Mouse (Mus musculus): ENCODE results near the gene Fkrp. TPM values are rescaled to one million over a fixed set of nuclear protein-coding genes. Genes with fewer than 3 reads are reported as not detected.

Gene Fkrp
- 43.6 and 45.3 TPM in 2 replicates for polyA plus RNA-seq (2015; fragmentation: Nextera tagmentation; extraction: Ambion mirVana)

DNA sequence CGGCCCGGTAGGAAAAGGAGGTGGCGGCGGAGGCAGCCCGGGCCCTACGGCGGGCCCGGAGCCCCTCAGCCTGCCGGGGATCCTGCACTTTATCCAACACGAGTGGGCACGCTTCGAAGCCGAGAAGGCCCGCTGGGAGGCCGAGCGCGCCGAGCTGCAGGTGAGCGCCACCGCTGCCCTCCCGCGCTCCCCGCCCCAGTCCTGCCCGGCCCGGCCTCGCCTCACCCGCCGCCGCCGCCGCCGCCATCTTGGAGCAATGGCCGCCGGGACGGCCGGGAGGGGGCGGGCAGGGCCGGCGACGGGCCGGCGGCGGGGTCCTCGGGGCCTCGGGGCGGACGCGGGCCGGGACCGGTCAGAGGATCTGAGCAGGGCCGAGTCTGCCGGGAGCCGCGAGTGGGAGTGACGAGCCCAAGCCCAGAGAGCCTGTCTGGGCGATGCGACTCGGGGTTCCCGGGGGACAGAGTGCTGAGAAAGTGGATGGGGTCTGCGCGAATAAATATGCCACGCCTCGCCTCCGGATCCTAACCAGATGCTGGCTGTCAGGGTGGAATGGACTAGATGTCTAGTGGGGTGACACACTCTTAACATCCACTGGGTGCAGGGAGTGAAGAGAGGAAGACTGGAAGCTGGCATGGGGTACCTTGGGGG is at the start of gene Fkrp:
Gene Fkrp (minus strand): TSS at position 258 of the 648 bp plus-strand sequence.
- peak; percentile 35 for ATAC-seq (ENCODE audit: low FRiP score)
- peaks cover 87% of the 10 kb centered on the region for H3K4me1 ChIP-seq (replicated peaks)
- H3K9me3 ChIP-seq = no peaks in the 10 kb centered on the region
- WGBS = under 1% methylated on average over 32 of the region's 64 CpGs
- H3K27ac ChIP-seq = peak within 1 kb of the TSS; percentile 100
- peak within 1 kb of the TSS; percentile 100 for H3K9ac ChIP-seq
- H3K27me3 ChIP-seq = peaks cover 8% of the 10 kb centered on the region
- peaks cover 4% of the 10 kb centered on the region; the same call in 1 of the 2 replicates for H3K36me3 ChIP-seq
- H3K4me2 ChIP-seq = peak within 1 kb of the TSS; percentile 95
- H3K4me3 ChIP-seq = peak within 1 kb of the TSS; percentile 95

DNA sequence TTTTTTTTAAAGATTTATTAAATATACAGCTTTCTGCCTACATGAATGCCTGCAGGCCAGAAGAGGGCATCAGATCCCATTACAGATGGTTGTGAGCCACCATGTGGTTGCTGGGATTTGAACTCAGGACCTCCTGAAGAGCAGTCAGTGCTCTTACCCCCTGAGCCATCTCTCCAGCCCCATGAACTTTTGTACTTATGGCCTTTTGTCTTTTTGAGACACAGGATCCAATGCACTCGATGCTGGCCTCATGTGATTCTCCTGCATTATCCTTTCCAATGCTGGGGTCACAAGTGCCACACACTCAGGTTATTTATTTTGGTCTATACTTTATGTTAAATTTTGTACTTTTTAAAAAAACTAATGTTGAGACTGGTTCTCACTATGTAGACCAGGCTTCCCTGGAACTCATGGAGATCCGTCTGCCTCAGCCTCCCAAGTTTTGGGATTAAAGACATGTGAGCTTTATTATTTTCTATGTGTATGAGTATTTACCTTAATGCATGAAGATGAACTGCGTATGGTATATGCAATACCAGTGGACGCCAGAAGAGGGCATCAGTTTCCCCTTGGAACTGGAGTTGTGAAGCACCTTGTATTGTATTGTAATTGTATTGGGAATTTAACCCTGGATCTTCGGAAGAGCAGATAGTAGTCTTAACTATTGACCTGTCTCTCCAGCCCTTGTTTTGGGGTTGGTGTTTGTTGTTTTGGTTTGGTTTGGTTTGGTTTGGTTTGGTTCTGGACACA is 43.5 kb upstream of the Fkrp start:
- no peaks in the 10 kb centered on the region for H3K4me1 ChIP-seq (replicated peaks)
- no peak for ATAC-seq (ENCODE audit: low FRiP score)
- no peak overlapping the region for H3K4me3 ChIP-seq
- no peak overlapping the region for H3K27ac ChIP-seq
- H3K9ac ChIP-seq = no peak overlapping the region
- WGBS = 28% methylated on average over 5 of the region's 5 CpGs
- H3K27me3 ChIP-seq = no peaks in the 10 kb centered on the region
- H3K9me3 ChIP-seq = no peaks in the 10 kb centered on the region
- peaks cover 48% of the 10 kb centered on the region for H3K36me3 ChIP-seq
- no peak overlapping the region for H3K4me2 ChIP-seq

DNA sequence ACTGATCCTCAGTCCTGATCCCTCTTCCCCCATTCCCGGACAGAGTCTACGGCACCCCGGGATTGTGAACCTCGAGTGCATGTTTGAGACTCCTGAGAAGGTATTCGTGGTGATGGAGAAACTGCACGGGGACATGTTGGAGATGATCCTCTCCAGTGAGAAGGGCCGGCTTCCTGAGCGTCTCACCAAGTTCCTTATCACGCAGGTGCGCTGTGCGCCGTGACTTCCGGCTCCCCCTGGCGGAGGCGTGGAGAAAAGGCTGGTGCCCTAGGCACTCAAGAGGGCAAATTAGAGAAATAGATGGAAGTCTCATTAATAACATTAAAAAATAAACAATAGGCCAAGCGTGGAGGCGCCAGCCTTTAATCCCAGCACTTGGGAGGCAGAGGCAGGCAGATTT is 41.8 kb upstream of the Fkrp start:
- Histone ChIP-seq H3K9me3 (no peaks in the 10 kb centered on the region), H3K27ac (no peak overlapping the region), H3K27me3 (no peaks in the 10 kb centered on the region), H3K36me3 (peaks cover 51% of the 10 kb centered on the region), H3K9ac (no peak overlapping the region; the same call in 1 of the 2 replicates), H3K4me3 (no peak overlapping the region), H3K4me1 (replicated peaks) (no peaks in the 10 kb centered on the region), H3K4me2 (no peak overlapping the region)
- no peak for ATAC-seq (ENCODE audit: low FRiP score)
- WGBS = 23% methylated on average over 17 of the region's 17 CpGs

DNA sequence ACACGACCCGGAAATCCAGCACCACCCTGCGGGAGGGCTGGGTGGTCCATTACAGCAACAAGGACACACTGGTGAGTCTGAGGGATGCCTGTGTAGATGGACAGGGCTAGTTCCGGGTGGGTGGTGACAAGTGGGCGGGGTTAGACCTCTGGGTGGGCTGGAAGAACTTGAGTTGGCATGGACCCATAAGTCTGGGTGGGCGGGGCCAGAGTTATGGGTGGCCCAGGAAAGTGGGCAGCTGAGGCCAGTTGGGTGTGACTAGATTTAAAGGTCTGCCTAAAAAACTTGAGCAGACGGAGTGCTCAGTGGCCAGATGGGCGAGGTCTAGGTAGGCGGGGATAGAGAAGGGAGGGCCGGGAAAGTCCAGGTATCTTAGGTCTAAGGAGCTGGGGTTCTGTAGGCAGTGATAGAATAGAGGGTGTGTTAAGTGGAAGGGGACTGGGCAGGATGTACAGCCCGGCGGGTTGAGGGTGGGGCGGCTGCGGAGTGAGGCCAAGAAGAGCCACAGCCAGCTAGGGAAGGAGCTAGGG is 36.8 kb upstream of the Fkrp start:
- Histone ChIP-seq H3K9me3 (no peaks in the 10 kb centered on the region), H3K4me3 (no peak overlapping the region), H3K9ac (no peak overlapping the region), H3K4me2 (no peak overlapping the region), H3K27ac (no peak overlapping the region), H3K4me1 (replicated peaks) (no peaks in the 10 kb centered on the region), H3K36me3 (peaks cover 84% of the 10 kb centered on the region), H3K27me3 (no peaks in the 10 kb centered on the region)
- 91% methylated on average over 14 of the region's 14 CpGs for WGBS
- ATAC-seq (ENCODE audit: low FRiP score) = no peak

DNA sequence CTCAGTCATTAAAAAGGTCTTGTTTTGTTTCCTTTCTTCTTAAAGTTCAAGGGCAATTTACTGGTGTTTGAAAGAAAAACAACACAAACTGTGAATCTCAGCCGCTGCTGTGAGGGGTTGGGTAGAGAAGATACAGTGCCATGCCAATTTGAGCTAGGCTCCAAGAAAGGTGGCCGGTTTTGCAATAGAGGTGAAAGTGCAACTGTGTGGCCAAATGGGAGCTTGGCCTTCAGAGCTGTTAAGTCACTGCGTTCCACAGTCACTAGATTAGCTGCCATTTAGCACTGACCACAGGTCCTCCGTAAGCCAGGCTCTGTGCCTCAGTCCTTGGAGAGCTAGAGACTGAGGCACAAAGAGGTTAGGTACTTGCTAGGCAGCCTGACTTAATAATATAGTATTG is 35.1 kb upstream of the Fkrp start:
- WGBS = 94% methylated on average over 4 of the region's 4 CpGs

DNA sequence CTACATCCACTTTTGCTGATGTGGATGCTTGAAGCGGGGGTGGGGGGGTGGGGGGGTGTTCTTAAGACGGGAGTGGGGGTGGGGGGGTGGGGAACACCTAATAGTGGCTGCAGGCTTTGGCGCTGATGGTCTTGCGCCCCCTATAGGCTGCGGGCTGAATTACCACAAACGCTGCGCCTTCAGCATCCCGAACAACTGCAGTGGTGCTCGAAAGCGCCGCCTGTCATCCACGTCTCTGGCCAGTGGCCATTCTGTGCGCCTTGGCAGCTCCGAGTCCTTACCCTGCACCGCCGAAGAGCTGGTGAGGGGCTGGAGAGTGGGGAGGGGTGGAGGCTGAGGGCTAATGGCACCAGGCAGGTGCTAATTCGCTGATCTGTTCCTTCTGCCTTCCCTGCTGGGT is 32.0 kb upstream of the Fkrp start:
- no peaks in the 10 kb centered on the region for H3K9me3 ChIP-seq
- H3K27me3 ChIP-seq = no peaks in the 10 kb centered on the region
- H3K27ac ChIP-seq = no peak overlapping the region
- peaks cover 36% of the 10 kb centered on the region for H3K36me3 ChIP-seq
- H3K4me2 ChIP-seq = no peak overlapping the region
- no peak overlapping the region for H3K9ac ChIP-seq
- WGBS = 17% methylated on average over 17 of the region's 17 CpGs
- ATAC-seq (ENCODE audit: low FRiP score) = no peak
- peaks cover 22% of the 10 kb centered on the region for H3K4me1 ChIP-seq (replicated peaks)
- H3K4me3 ChIP-seq = no peak overlapping the region

More for the DNA sequence above, 35.1 kb upstream of the Fkrp start:
- Histone ChIP-seq H3K4me3 (no peak overlapping the region), H3K27me3 (no peaks in the 10 kb centered on the region), H3K4me1 (replicated peaks) (no peaks in the 10 kb centered on the region), H3K27ac (no peak overlapping the region), H3K4me2 (no peak overlapping the region), H3K9ac (no peak overlapping the region), H3K9me3 (no peaks in the 10 kb centered on the region), H3K36me3 (peaks cover 66% of the 10 kb centered on the region)
- no peak for ATAC-seq (ENCODE audit: low FRiP score)

DNA sequence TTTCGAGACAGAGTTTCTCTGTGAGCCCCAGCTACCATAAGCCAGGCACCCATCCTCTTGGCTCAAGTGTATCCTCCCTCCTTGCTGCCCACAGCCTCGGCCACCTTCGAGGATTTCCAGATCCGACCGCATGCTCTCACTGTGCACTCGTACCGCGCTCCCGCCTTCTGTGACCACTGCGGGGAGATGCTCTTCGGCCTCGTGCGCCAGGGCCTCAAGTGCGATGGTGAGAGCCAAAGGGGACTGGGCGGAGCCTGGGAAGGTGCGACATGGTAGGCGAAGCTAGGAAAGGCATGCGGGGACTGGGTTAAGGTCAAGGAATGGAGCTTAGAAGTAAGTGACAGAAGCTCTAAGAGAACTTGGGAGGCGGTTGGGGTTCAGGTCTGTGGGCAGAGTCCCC is 31.0 kb upstream of the Fkrp start:
- ATAC-seq (ENCODE audit: low FRiP score) = no peak
- H3K9me3 ChIP-seq = no peaks in the 10 kb centered on the region
- H3K4me3 ChIP-seq = no peak overlapping the region
- H3K27me3 ChIP-seq = no peaks in the 10 kb centered on the region
- peaks cover 28% of the 10 kb centered on the region for H3K36me3 ChIP-seq
- H3K9ac ChIP-seq = no peak overlapping the region
- 89% methylated on average over 19 of the region's 19 CpGs for WGBS
- peaks cover 29% of the 10 kb centered on the region for H3K4me1 ChIP-seq (replicated peaks)
- H3K27ac ChIP-seq = no peak overlapping the region
- H3K4me2 ChIP-seq = no peak overlapping the region

DNA sequence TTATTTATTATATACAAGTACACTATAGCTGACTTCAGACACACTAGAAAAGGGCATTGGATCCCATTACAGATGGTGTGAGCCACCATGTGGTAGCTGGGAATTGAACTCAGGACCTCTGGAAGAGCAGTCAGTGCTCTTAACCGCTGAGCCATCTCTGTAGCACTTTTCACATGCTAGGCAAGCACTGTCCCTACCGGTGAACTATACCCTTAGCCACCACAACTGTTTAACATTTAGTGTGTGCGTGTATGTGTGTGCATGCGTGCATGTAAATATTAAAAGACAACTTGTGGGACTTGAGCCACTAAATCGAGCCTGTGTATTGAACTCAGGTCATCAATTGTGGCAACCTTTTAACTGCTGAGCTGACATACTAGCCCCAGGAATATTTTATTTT is 30.2 kb upstream of the Fkrp start:
- 97% methylated on average over 5 of the region's 5 CpGs for WGBS
- Histone ChIP-seq H3K4me3 (no peak overlapping the region), H3K27me3 (no peaks in the 10 kb centered on the region), H3K9me3 (no peaks in the 10 kb centered on the region), H3K27ac (no peak overlapping the region), H3K4me2 (no peak overlapping the region), H3K4me1 (replicated peaks) (peaks cover 33% of the 10 kb centered on the region), H3K36me3 (peaks cover 24% of the 10 kb centered on the region), H3K9ac (no peak overlapping the region)
- no peak for ATAC-seq (ENCODE audit: low FRiP score)

DNA sequence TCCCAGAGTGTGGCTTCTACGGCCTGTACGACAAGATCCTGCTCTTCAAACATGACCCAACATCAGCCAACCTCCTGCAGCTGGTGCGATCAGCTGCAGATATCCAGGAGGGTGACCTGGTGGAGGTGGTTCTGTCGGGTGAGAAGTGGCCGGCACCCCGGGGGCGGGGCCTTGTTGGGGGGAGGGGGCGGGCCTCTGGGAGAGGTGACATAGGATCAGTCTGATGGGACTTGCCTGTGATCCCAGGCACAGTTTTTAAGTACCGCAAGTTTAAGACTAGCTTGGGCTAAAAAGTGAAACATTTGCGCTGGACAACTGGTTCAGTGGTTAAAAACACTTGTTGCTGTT is 29.3 kb upstream of the Fkrp start:
- peaks cover 28% of the 10 kb centered on the region for H3K36me3 ChIP-seq
- ATAC-seq (ENCODE audit: low FRiP score) = no peak
- WGBS = 43% methylated on average over 10 of the region's 10 CpGs
- H3K4me3 ChIP-seq = 0 out of 2 replicates have a peak overlapping the region, but pooled peaks have one; percentile 15
- H3K4me1 ChIP-seq (replicated peaks) = peaks cover 33% of the 10 kb centered on the region
- peak overlapping the region; percentile 93 for H3K4me2 ChIP-seq
- H3K9me3 ChIP-seq = no peaks in the 10 kb centered on the region
- H3K27ac ChIP-seq = no peak overlapping the region
- H3K9ac ChIP-seq = peak overlapping the region; percentile 53
- H3K27me3 ChIP-seq = no peaks in the 10 kb centered on the region

DNA sequence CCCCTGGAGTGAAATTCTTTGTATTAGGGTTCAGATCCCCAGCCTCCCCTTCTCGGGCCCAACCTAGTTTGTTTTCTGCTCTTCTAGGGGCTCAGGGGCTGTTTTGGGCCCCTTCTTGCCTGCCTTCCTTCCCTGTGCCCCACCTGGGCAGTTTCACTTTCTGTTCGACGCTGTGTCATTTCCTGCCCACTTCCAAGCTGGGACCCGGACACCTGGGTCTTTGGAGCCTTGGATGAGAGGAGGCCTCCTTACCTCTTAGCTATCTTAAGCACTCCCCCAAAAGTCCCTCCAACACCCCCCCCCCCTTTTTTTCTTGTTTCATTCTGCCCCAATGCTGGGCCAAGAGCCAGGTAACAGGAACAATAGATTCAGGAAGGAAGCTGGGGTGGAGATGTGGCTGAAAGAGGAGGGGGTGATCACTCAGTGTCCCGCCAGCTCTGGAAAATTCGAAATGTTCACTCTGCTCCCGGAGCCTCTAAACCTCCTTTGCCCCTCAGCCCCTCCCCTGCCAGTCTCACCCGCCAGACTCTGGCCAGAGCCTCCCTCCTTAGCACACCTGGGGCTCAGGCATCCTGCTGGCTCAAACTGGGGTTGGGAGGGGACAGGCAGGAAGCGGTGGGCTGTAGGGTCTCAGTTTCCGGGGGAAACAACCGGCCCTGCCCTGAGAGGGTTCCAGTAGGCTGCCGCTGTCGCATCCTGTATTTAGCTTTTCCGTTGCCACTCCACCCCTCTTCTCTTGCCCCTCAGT is 28.7 kb upstream of the Fkrp start:
- H3K9ac ChIP-seq = peak overlapping the region; percentile 53

DNA sequence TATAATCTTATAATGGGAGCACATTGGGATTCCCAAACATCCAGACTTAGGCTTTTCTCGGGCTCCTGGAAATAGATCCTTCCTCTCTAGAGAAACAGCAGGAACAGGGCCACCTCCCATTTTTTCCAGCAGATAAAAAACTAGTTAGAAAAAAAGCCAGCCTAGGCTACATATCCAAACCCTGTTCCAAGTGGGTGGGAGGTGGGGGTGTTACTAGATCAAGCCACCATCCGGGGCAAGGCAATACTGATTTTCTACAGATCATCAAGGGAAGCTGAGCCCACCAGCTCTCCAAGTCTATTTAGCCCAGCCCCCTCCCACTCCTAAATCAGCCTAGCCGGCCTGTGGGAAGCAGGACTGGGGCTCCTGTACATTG is 28.2 kb upstream of the Fkrp start:
- no peak for ATAC-seq (ENCODE audit: low FRiP score)
- Histone ChIP-seq H3K9me3 (no peaks in the 10 kb centered on the region), H3K27ac (0 out of 2 replicates have a peak overlapping the region, but pooled peaks have one; percentile 3), H3K4me3 (peak overlapping the region; percentile 8; the same call in 1 of the 2 replicates), H3K4me1 (replicated peaks) (peaks cover 33% of the 10 kb centered on the region), H3K4me2 (peak overlapping the region; percentile 93), H3K9ac (peak overlapping the region; percentile 53; the same call in 1 of the 2 replicates), H3K36me3 (peaks cover 28% of the 10 kb centered on the region), H3K27me3 (no peaks in the 10 kb centered on the region)
- 67% methylated on average over 3 of the region's 3 CpGs for WGBS

More for the DNA sequence above, 28.7 kb upstream of the Fkrp start:
- 38% methylated on average over 14 of the region's 14 CpGs for WGBS
- no peaks in the 10 kb centered on the region for H3K27me3 ChIP-seq
- peak overlapping the region; percentile 15; the same call in 1 of the 2 replicates for H3K4me3 ChIP-seq
- no peaks in the 10 kb centered on the region for H3K9me3 ChIP-seq
- peak overlapping the region; percentile 93 for H3K4me2 ChIP-seq
- H3K4me1 ChIP-seq (replicated peaks) = peaks cover 33% of the 10 kb centered on the region
- 0 out of 2 replicates have a peak overlapping the region, but pooled peaks have one; percentile 3 for H3K27ac ChIP-seq
- peaks cover 28% of the 10 kb centered on the region for H3K36me3 ChIP-seq
- no peak for ATAC-seq (ENCODE audit: low FRiP score)

Measured in hindbrain, embryonic 13.5 days (tissue).